Mouse (Mus musculus): ENCODE results near the gene Cmc1. TPM values are rescaled to one million over a fixed set of nuclear protein-coding genes. Genes with fewer than 3 reads are reported as not detected.

The Cmc1 gene
- polyA plus RNA-seq, 1 experiment from 2014 or later: 46.2 TPM

DNA sequence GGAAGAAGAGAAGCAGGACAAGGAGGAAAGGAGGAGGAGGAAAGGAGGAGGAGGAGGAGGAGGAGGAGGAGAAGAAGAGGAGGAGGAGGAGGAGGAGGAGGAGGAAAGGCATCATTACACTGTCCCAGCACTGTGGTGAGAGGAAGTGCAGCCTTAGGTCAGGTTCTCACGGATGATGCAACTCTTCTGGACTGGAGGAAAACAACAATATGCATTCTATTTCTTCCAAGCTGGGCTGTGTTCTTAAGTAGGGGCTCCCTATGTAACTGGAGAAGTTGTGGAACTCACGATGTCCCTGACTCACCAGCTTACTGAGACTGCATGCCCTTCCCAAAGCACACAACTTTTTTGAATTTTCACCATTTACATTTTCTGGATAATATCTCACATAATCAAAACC lies 118.3 kb downstream of the Cmc1 start:
- H3K4me3 ChIP-seq (ENCODE audit: low read depth, low read length): no peak overlapping the region
- H3K4me2 ChIP-seq (replicated peaks; ENCODE audit: low read depth, low read length): no peak overlapping the region
- WGBS: 41% methylated on average over 2 of the region's 2 CpGs
- TF ChIP-seq EP300 (IDR thresholded peaks at IDR 0.05): no peak
- TF ChIP-seq CTCF (IDR thresholded peaks at IDR 0.05): no peak
- H3K27me3 ChIP-seq (replicated peaks; ENCODE audit: insufficient read depth, low read length): no peaks in the 10 kb centered on the region
- no peaks in the 10 kb centered on the region for H3K9me3 ChIP-seq (ENCODE audit: low read length)
- ATAC-seq (no peak), DNase-seq (ENCODE audit: low spot score) (peak; percentile 21)
- H3K4me1 ChIP-seq (ENCODE audit: insufficient read depth, low read depth, low read length): no peaks in the 10 kb centered on the region
- no peaks in the 10 kb centered on the region for H3K36me3 ChIP-seq (ENCODE audit: insufficient read depth, low read length)
- H3K27ac ChIP-seq (ENCODE audit: low read length): no peak overlapping the region
- H3K9ac ChIP-seq (replicated peaks; ENCODE audit: low read depth): no peak overlapping the region

DNA sequence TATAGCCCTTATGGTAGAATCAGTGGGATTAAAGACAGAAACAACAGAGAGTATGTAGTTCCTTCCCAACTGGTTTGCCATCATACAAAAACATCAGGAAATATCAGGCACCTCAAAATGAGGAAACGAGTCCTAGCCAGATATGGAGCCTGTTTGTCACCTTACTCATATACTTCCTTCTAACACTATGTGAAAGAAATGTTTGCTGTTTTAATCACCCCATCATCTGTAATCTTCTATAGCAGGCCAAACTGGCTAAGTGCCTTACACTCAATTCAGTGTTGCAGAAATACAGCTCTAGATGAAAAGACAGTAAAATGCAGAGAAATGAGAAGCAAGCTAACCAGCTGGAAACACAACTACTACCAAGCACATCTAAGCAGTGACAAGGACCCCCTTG lies 119.7 kb downstream of the Cmc1 start:
- WGBS: 47% methylated on average over 1 of the region's 1 CpGs
- H3K4me3 ChIP-seq (ENCODE audit: low read depth, low read length): no peak overlapping the region
- no peaks in the 10 kb centered on the region for H3K9me3 ChIP-seq (ENCODE audit: low read length)

DNA sequence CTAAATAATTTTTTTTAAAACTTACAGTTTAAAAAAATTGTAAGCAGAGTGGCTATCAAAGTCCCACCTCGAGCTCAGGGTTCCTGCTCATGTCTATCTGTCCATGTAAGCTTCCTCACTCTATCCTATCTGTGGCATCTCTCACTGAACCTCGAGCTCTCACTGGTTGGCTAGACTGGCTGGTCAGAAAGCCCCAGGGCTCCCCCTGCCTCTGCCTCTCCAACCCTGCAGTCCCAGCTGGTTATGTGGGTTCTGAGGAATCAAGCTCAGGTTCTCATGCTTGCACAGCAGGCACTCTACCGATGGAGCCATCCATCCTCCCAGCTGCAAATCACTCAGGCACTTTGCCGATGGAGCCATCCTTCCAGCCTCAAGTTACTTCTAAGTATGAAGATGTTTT lies 120.5 kb downstream of the Cmc1 start:
- no peak for DNase-seq (ENCODE audit: low spot score)
- ATAC-seq: no peak
- Histone ChIP-seq H3K36me3 (ENCODE audit: insufficient read depth, low read length) (no peaks in the 10 kb centered on the region), H3K9ac (replicated peaks; ENCODE audit: low read depth) (no peak overlapping the region), H3K4me2 (replicated peaks; ENCODE audit: low read depth, low read length) (no peak overlapping the region), H3K9me3 (ENCODE audit: low read length) (no peaks in the 10 kb centered on the region), H3K27ac (ENCODE audit: low read length) (no peak overlapping the region), H3K4me1 (ENCODE audit: insufficient read depth, low read depth, low read length) (no peaks in the 10 kb centered on the region), H3K27me3 (replicated peaks; ENCODE audit: insufficient read depth, low read length) (no peaks in the 10 kb centered on the region), H3K4me3 (ENCODE audit: low read depth, low read length) (no peak overlapping the region)
- TF ChIP-seq CTCF (IDR thresholded peaks at IDR 0.05) (no peak), EP300 (IDR thresholded peaks at IDR 0.05) (no peak)
- 36% methylated on average over 4 of the region's 4 CpGs for WGBS

More for the DNA sequence above, 119.7 kb downstream of the Cmc1 start:
- no peak overlapping the region for H3K27ac ChIP-seq (ENCODE audit: low read length)
- H3K4me1 ChIP-seq (ENCODE audit: insufficient read depth, low read depth, low read length): no peaks in the 10 kb centered on the region
- DNase-seq (ENCODE audit: low spot score) (no peak), ATAC-seq (no peak)
- no peak overlapping the region for H3K9ac ChIP-seq (replicated peaks; ENCODE audit: low read depth)
- no peak for TF ChIP-seq EP300 (IDR thresholded peaks at IDR 0.05)
- TF ChIP-seq CTCF (IDR thresholded peaks at IDR 0.05): no peak
- H3K27me3 ChIP-seq (replicated peaks; ENCODE audit: insufficient read depth, low read length): no peaks in the 10 kb centered on the region
- H3K36me3 ChIP-seq (ENCODE audit: insufficient read depth, low read length): no peaks in the 10 kb centered on the region
- H3K4me2 ChIP-seq (replicated peaks; ENCODE audit: low read depth, low read length): no peak overlapping the region

DNA sequence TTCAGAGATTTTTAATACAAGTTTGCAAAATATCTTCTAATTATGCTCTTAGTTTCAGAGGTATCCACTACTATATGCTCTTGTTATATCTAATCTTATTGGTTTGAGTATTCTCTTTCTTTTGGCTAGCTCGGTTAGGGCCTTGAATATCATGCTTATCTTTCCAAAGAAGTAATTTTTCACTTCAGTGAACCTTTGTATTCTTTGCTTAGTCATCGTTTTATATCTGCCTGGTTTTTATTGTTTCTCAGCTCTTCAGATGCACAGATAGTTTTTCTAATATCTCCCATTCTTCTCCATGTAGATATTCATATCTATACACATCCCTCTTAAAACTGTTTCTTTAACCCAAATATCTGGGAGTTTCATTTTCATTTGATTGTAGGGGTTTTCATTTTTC lies 125.0 kb downstream of the Cmc1 start:
- H3K27ac ChIP-seq (ENCODE audit: low read length): no peak overlapping the region
- DNase-seq (ENCODE audit: low spot score) (no peak), ATAC-seq (no peak)
- no peak overlapping the region for H3K9ac ChIP-seq (replicated peaks; ENCODE audit: low read depth)
- H3K36me3 ChIP-seq (ENCODE audit: insufficient read depth, low read length): no peaks in the 10 kb centered on the region
- no peaks in the 10 kb centered on the region for H3K4me1 ChIP-seq (ENCODE audit: insufficient read depth, low read depth, low read length)
- 63% methylated on average over 2 of the region's 2 CpGs for WGBS
- no peaks in the 10 kb centered on the region for H3K9me3 ChIP-seq (ENCODE audit: low read length)
- H3K4me3 ChIP-seq (ENCODE audit: low read depth, low read length): no peak overlapping the region
- H3K4me2 ChIP-seq (replicated peaks; ENCODE audit: low read depth, low read length): no peak overlapping the region
- H3K27me3 ChIP-seq (replicated peaks; ENCODE audit: insufficient read depth, low read length): no peaks in the 10 kb centered on the region
- TF ChIP-seq CTCF (IDR thresholded peaks at IDR 0.05) (no peak), EP300 (IDR thresholded peaks at IDR 0.05) (no peak)

Other genes with a start within 250 kb of the Cmc1 start
- 58.4 and 59.5 TPM in 2 replicates for gene Azi2, start 109.7 kb downstream of the Cmc1 start, polyA plus RNA-seq (2015; fragmentation: Nextera tagmentation; extraction: Ambion mirVana)